Mouse (Mus musculus) myocyte (in vitro differentiated cells): Measurements from ENCODE around the gene Rab30. TPM values are rescaled to one million over a fixed set of nuclear protein-coding genes. Genes with fewer than 3 reads are reported as not detected.

Experiments used
- H3K27me3 ChIP-seq: one replicate; pipeline ENCODE4 v1.6.1; 2011; ENCODE audit not compliant: control insufficient read depth, insufficient read depth, insufficient read length
- H3K36me3 ChIP-seq: one replicate; pipeline ENCODE4 v1.6.1; 2011; ENCODE audit not compliant: control insufficient read depth, insufficient read depth
- H3K4me2 ChIP-seq: one replicate; pipeline ENCODE4 v1.6.1; 2011; ENCODE audit warnings: low read depth, control low read depth
- H3K4me3 ChIP-seq: one replicate; pipeline ENCODE4 v1.5.1; 2011; ENCODE audit warnings: mild to moderate bottlenecking, control low read depth, moderate library complexity
- H3K79me2 ChIP-seq: one replicate; pipeline ENCODE4 v1.6.1; 2011; ENCODE audit not compliant: control insufficient read depth, insufficient read depth
- H3ac ChIP-seq: one replicate; pipeline ENCODE4 v1.6.1; 2011; ENCODE audit not compliant: control insufficient read depth, insufficient read length
- CEBPB ChIP-seq: IDR thresholded peaks from 2 replicates; pipeline ENCODE4 v1.6.1; 2011; ENCODE audit warnings: mild to moderate bottlenecking, moderate library complexity; ENCODE audit not compliant: poor library complexity, insufficient read depth, severe bottlenecking
- E2F4 ChIP-seq: IDR thresholded peaks from one replicate; pipeline ENCODE4 v1.6.1; 2011; ENCODE audit warnings: mild to moderate bottlenecking, control low read depth, moderate library complexity; ENCODE audit not compliant: insufficient read depth
- MAX ChIP-seq: IDR thresholded peaks from one replicate; pipeline ENCODE4 v1.6.1; 2011; ENCODE audit warnings: low read depth, mild to moderate bottlenecking, control low read depth
- MYOD1 ChIP-seq, 3 experiments: IDR thresholded peaks; one replicate each; pipeline ENCODE4 v1.6.1; 2011; ENCODE audit warnings: control low read depth in 2 of 3, low read depth in 2 of 3, mild to moderate bottlenecking in 2 of 3, moderate library complexity in 1 of 3; ENCODE audit not compliant: insufficient read length in 2 of 3, control insufficient read depth in 1 of 3
- MYOG ChIP-seq, 3 experiments: IDR thresholded peaks; one replicate each; pipeline ENCODE4 v1.6.1; 2011; ENCODE audit warnings: control low read depth in 2 of 3, low read depth in 2 of 3, mild to moderate bottlenecking in 2 of 3; ENCODE audit not compliant: insufficient read length in 2 of 3, control insufficient read depth in 1 of 3, insufficient read depth in 1 of 3
- POLR2A ChIP-seq: IDR thresholded peaks from one replicate; pipeline ENCODE4 v1.6.1; 2011; ENCODE audit warnings: low read depth, mild to moderate bottlenecking, control low read depth, moderate library complexity; ENCODE audit not compliant: insufficient read length
- POLR2AphosphoS2 ChIP-seq: IDR thresholded peaks from one replicate; pipeline ENCODE4 v1.6.1; 2011; ENCODE audit warnings: low read depth, control low read depth; ENCODE audit not compliant: insufficient read length
- REST ChIP-seq: IDR thresholded peaks from one replicate; pipeline ENCODE4 v1.6.1; 2011; ENCODE audit warnings: mild to moderate bottlenecking, control low read depth, moderate library complexity; ENCODE audit not compliant: insufficient read depth, insufficient read length
- SRF ChIP-seq: IDR thresholded peaks from one replicate; pipeline ENCODE4 v1.6.1; 2011; ENCODE audit warnings: low read depth; ENCODE audit not compliant: control insufficient read depth, insufficient read length
- TCF12 ChIP-seq: IDR thresholded peaks from one replicate; pipeline ENCODE4 v1.6.1; 2011; ENCODE audit warnings: mild to moderate bottlenecking, control low read depth; ENCODE audit not compliant: poor library complexity, insufficient read depth, severe bottlenecking
- TCF3 ChIP-seq: IDR thresholded peaks from one replicate; pipeline ENCODE4 v1.6.1; 2011; ENCODE audit warnings: low read depth, control low read depth; ENCODE audit not compliant: insufficient read length
- USF1 ChIP-seq: IDR thresholded peaks from one replicate; pipeline ENCODE4 v1.6.1; 2011; ENCODE audit warnings: low read depth, mild to moderate bottlenecking, control low read depth, moderate library complexity
- polyA plus RNA-seq: library from polyadenylated mRNA; unstranded; fragments of >200 nt; fragmentation: generic; extraction: Trizol; gene quantifications from one replicate; pipeline ENCODE4 v1.2.1, GENCODE M21; 2012; ENCODE audit warnings: missing spikeins

Gene Rab30
- polyA plus RNA-seq, 1 experiment: 2.7 TPM

DNA sequence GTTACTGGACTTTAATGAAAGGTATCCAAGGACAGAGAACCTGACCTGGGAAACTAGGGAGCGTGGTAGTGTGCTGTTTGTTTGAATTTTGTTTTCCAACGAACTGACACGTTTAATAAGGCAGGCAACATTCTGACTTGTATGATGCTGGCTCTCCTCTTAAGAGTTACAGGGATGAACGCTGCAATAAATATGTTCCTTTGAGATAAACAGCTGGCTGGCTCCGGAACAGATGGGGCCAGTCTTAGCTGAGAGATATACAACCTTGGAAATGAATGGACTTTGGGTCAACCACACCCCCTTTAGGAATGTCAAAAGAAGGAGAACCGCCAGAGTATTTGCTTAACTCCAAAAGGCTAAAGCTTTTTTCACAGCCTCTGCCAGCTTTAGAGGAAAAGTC, 1.4 kb downstream of the Rab30 start:
- Histone ChIP-seq H3K27me3 (no peaks in the 10 kb centered on the region), H3K4me2 (peak overlapping the region; percentile 98), H3K4me3 (peak overlapping the region; percentile 92), H3ac (no peak overlapping the region), H3K79me2 (peaks cover 30% of the 10 kb centered on the region), H3K36me3 (no peaks in the 10 kb centered on the region)
- TF ChIP-seq MYOD1 (IDR thresholded peaks at IDR 0.05; ENCODE audit: control insufficient read depth in 1 of 3, insufficient read length in 2 of 3, low read depth in 2 of 3) (peak in 1 of 3 experiments; percentile 3), SRF (no peak)

DNA sequence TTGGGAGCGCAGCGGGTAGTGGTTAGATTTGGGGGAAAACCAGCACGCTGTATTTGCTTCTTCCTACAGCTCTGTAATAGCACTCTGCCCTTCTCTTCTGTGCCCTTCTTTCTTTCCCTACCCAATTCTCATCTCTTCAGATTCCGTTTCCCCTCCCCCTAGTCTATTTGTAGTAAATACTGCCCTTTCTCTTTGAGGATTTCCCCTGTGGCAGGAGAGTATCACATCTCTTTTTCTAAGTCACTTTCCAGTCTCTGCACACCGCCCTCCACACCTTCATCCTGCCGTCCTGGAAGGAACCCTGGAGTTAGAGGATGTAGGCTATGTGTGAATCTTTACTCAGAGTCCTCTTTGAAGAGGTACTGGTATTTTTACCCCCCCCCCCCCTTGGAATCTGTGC, 1.9 kb downstream of the Rab30 start:
- no peak for TF ChIP-seq POLR2A
- TF ChIP-seq E2F4: no peak
- TF ChIP-seq MYOG (IDR thresholded peaks at IDR 0.05; ENCODE audit: control insufficient read depth in 1 of 3, insufficient read depth in 1 of 3, insufficient read length in 2 of 3, low read depth in 2 of 3): no peak
- no peak for TF ChIP-seq MAX
- no peak for TF ChIP-seq TCF3
- no peak for TF ChIP-seq SRF
- no peak for TF ChIP-seq CEBPB
- no peak for TF ChIP-seq MYOD1 (IDR thresholded peaks at IDR 0.05; ENCODE audit: control insufficient read depth in 1 of 3, insufficient read length in 2 of 3, low read depth in 2 of 3)
- no peak for TF ChIP-seq POLR2AphosphoS2
- TF ChIP-seq TCF12: no peak
- no peak for TF ChIP-seq REST
- TF ChIP-seq USF1: no peak
- H3K4me3 ChIP-seq: peak overlapping the region; percentile 92
- H3ac ChIP-seq: no peak overlapping the region
- H3K4me2 ChIP-seq: peak overlapping the region; percentile 98
- H3K79me2 ChIP-seq: peaks cover 29% of the 10 kb centered on the region
- no peaks in the 10 kb centered on the region for H3K27me3 ChIP-seq
- no peaks in the 10 kb centered on the region for H3K36me3 ChIP-seq

DNA sequence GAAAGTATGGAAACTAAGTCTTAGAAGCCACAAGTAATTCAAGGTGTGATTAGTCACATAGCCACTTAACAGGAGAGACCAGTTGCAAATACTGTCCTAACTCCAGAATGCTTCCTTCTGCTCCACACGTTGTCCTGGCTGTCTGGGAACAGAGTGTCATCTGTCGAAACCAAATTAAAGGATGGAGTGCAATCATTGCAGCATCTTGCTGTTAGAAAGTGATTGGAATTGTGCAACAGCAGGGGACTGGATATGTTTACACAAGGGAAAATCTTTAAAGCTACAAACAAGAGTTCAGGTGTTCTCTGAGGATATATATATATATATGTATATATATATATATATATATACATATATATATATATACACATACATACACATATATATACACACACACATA, 9.0 kb downstream of the Rab30 start:
- H3K79me2 ChIP-seq: no peaks in the 10 kb centered on the region
- TF ChIP-seq MYOD1 (IDR thresholded peaks at IDR 0.05; ENCODE audit: control insufficient read depth in 1 of 3, insufficient read length in 2 of 3, low read depth in 2 of 3): no peak
- no peak for TF ChIP-seq TCF3
- no peak for TF ChIP-seq MYOG (IDR thresholded peaks at IDR 0.05; ENCODE audit: control insufficient read depth in 1 of 3, insufficient read depth in 1 of 3, insufficient read length in 2 of 3, low read depth in 2 of 3)
- no peak for TF ChIP-seq REST
- TF ChIP-seq MAX: no peak
- H3K27me3 ChIP-seq: no peaks in the 10 kb centered on the region
- no peak overlapping the region for H3ac ChIP-seq
- H3K4me2 ChIP-seq: no peak overlapping the region
- no peak overlapping the region for H3K4me3 ChIP-seq
- H3K36me3 ChIP-seq: no peaks in the 10 kb centered on the region

DNA sequence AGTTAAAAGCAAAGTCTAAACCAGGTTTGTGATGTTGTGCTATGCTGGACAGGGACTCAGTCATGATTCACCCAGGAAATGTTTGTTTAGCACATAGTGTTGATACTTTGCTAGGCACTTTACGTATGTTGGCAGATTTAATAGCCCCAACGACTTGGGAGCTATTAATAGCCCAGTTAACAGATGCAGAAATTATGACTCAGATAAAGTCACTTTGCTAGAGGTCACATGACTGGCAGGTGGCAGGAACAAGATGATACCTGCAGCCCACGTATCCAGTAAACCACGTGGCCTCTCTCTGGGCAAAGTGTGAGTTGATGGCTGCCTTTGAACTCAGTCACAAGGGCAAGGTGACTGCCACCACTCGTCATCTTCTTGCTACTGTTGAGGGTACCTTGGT, 16.7 kb downstream of the Rab30 start:
- Histone ChIP-seq H3K4me3 (no peak overlapping the region), H3K27me3 (no peaks in the 10 kb centered on the region), H3K4me2 (peak overlapping the region; percentile 24), H3ac (no peak overlapping the region), H3K79me2 (no peaks in the 10 kb centered on the region), H3K36me3 (no peaks in the 10 kb centered on the region)
- no peak for TF ChIP-seq POLR2A
- no peak for TF ChIP-seq POLR2AphosphoS2
- TF ChIP-seq CEBPB: no peak
- TF ChIP-seq MAX: no peak
- TF ChIP-seq MYOG (IDR thresholded peaks at IDR 0.05; ENCODE audit: control insufficient read depth in 1 of 3, insufficient read depth in 1 of 3, insufficient read length in 2 of 3, low read depth in 2 of 3): peak in 2 of 3 experiments; percentile 27 to 32
- TF ChIP-seq USF1: peak; percentile 78
- no peak for TF ChIP-seq TCF12
- no peak for TF ChIP-seq REST
- no peak for TF ChIP-seq TCF3
- no peak for TF ChIP-seq E2F4
- TF ChIP-seq MYOD1 (IDR thresholded peaks at IDR 0.05; ENCODE audit: control insufficient read depth in 1 of 3, insufficient read length in 2 of 3, low read depth in 2 of 3): peak in 2 of 3 experiments; percentile 13 to 77
- no peak for TF ChIP-seq SRF

DNA sequence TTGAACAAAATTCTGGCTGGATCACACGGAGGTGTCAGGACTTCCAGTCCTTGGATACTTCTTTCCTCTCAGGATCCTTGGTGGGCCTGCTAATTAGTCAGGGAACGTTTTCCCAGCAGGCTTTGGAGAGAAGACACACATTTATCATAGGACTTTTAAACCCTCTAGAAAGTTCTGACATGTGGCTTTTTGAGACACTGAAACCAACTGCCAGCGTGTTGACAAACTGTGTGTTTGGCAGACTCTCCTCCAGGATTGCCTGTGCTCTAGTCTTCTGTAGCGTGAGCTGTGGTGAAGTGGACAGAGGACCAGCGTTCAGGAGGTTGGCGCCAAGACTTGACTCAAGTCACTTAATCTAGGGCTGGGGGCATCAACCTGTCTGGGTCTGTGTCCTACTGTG, 19.2 kb downstream of the Rab30 start:
- Histone ChIP-seq H3K79me2 (no peaks in the 10 kb centered on the region), H3K27me3 (no peaks in the 10 kb centered on the region), H3K4me3 (no peak overlapping the region), H3K4me2 (no peak overlapping the region), H3K36me3 (no peaks in the 10 kb centered on the region), H3ac (no peak overlapping the region)
- no peak for TF ChIP-seq SRF
- no peak for TF ChIP-seq E2F4
- no peak for TF ChIP-seq TCF3

DNA sequence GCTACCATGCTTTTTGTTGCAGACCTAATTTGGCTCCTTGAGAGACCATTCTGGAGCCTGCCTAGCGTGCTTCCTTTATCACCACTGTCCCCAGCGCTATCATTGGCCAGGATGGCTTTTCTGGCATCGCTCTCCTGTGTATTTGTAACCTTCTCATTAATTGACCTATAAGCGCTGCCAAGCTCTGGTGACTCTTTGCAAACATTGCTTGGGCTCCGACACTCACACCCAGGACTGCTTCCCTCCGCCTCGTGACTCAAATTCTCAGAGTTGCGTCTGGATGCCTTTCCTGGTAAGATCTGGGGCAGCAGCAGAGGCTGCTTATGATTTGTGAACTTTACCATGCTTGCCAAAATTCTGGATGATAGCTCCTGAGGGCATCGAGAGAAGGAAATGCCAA, 19.8 kb downstream of the Rab30 start:
- no peak overlapping the region for H3K4me2 ChIP-seq
- no peaks in the 10 kb centered on the region for H3K79me2 ChIP-seq
- no peak overlapping the region for H3ac ChIP-seq
- no peaks in the 10 kb centered on the region for H3K36me3 ChIP-seq
- no peak for TF ChIP-seq USF1
- TF ChIP-seq E2F4: no peak
- TF ChIP-seq MYOD1 (IDR thresholded peaks at IDR 0.05; ENCODE audit: control insufficient read depth in 1 of 3, insufficient read length in 2 of 3, low read depth in 2 of 3): no peak
- TF ChIP-seq SRF: no peak
- no peak for TF ChIP-seq MYOG (IDR thresholded peaks at IDR 0.05; ENCODE audit: control insufficient read depth in 1 of 3, insufficient read depth in 1 of 3, insufficient read length in 2 of 3, low read depth in 2 of 3)
- TF ChIP-seq CEBPB: no peak
- no peak for TF ChIP-seq MAX
- TF ChIP-seq TCF12: no peak
- no peak for TF ChIP-seq POLR2AphosphoS2
- no peak for TF ChIP-seq TCF3
- TF ChIP-seq REST: no peak
- TF ChIP-seq POLR2A: no peak
- H3K4me3 ChIP-seq: no peak overlapping the region
- H3K27me3 ChIP-seq: no peaks in the 10 kb centered on the region
